Mouse (Mus musculus): ENCODE data around the gene Olfr548-ps1. TPM values are rescaled to one million over a fixed set of nuclear protein-coding genes. Genes with fewer than 3 reads are reported as not detected.

Gene Olfr548-ps1
- polyA plus RNA-seq, 1 experiment from 2014 or later, result not detected

DNA sequence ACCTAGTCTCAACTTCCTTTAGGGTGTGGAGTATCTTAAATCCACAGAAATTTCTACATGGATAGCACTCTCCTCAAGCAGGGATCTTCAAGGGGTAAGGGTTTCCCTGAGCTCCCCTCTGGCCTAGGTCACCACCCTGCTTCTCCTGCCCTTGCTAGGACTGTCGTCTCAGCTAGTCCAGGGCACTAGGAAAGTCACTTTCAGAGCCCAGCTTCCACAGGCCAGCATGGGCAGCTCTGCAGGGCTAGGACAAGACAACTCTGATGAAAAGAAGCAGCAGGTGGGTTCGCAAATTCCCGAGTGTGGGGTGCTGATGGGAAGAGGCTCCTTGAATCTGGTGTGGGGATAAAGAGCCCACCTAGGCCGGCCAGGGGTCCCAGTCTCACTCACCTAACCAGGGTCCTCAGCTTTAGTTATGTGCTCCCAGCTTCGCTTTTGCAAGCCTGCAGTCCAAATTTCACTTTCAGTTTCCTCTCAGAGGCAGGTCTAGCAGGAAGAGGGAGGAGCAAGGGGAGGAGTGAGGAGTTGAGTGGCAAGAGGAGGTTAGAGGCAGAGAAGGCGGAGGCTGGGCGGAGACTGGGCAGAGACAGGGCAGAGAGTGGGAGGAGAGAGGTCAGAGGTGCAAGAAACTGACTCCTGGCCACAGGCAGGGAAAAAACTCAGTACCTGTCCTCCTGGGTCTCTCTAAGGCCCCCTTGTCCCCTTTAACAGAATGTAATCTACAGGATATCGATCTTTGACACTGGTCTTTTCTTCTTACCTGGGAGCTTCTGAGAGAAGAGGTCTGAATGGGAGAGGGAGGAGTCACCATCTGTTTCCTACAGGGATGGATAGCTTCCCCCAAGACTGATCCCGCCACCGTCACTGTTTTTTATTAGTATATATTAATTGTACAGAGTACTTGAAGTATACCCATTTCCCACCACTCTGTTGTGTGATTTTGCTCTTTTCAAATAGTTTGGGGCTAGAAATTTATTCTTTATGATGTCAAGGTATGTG lies 24.6 kb downstream of the Olfr548-ps1 start, which contains the start of gene Trim21:
TSS of gene Trim21 (minus strand) at position 488 of the 999 bp plus-strand sequence.
- peak within 1 kb of the TSS; percentile 89 for H3K4me2 ChIP-seq (ENCODE audit: low read depth, low read length)

DNA sequence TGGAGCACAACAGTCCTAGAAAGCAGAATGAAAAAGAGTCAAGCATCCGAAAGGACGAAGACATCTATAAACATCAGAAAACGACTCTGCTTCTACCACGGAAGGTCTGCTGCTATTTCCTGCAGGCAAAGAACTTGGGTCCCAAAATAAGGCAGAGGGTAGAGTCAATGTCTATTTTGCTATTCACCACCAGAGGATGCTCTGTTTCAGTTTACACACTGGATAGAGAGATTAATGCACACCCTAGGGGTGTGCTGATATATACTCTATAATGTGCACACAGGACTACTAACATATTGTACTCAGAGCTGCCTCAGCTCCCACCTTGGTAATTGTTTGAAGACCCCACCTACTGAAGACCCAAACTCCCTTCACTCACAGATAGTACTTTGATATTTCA lies 25.5 kb downstream of the Olfr548-ps1 start:
- Histone ChIP-seq H3K4me1 (ENCODE audit: control insufficient read depth, insufficient read depth, low read length) (peaks cover 2% of the 10 kb centered on the region; the same call in 1 of the 2 replicates), H3K36me3 (ENCODE audit: control insufficient read depth, insufficient read depth, low read length) (no peaks in the 10 kb centered on the region), H3K27me3 (ENCODE audit: control insufficient read depth, insufficient read depth, low read length) (no peaks in the 10 kb centered on the region), H3K27ac (ENCODE audit: low read length) (no peak overlapping the region), H3K4me3 (replicated peaks; ENCODE audit: low read length) (no peak overlapping the region), H3K4me2 (ENCODE audit: low read depth, low read length) (no peak overlapping the region), H3K9me3 (replicated peaks; ENCODE audit: control insufficient read depth, low read length) (no peaks in the 10 kb centered on the region), H3K9ac (ENCODE audit: low read length) (no peak overlapping the region)
- ATAC-seq (ENCODE audit: insufficient read depth, low FRiP score), result no peak
- WGBS, result 87% methylated on average over 4 of the region's 4 CpGs

More for the DNA sequence above, 24.6 kb downstream of the Olfr548-ps1 start, which contains the start of gene Trim21:
- ATAC-seq (ENCODE audit: insufficient read depth, low FRiP score), result peak; percentile 98
- WGBS, result 13% methylated on average over 10 of the region's 10 CpGs
- peaks cover 2% of the 10 kb centered on the region; the same call in 1 of the 2 replicates for H3K4me1 ChIP-seq (ENCODE audit: control insufficient read depth, insufficient read depth, low read length)
- H3K9me3 ChIP-seq (replicated peaks; ENCODE audit: control insufficient read depth, low read length), result no peaks in the 10 kb centered on the region
- peak within 1 kb of the TSS; percentile 79 for H3K9ac ChIP-seq (ENCODE audit: low read length)
- no peaks in the 10 kb centered on the region for H3K36me3 ChIP-seq (ENCODE audit: control insufficient read depth, insufficient read depth, low read length)
- H3K27me3 ChIP-seq (ENCODE audit: control insufficient read depth, insufficient read depth, low read length), result no peaks in the 10 kb centered on the region
- H3K27ac ChIP-seq (ENCODE audit: low read length), result peak within 1 kb of the TSS; percentile 50; the same call in 1 of the 2 replicates
- H3K4me3 ChIP-seq (replicated peaks; ENCODE audit: low read length), result peak within 1 kb of the TSS; percentile 58

DNA sequence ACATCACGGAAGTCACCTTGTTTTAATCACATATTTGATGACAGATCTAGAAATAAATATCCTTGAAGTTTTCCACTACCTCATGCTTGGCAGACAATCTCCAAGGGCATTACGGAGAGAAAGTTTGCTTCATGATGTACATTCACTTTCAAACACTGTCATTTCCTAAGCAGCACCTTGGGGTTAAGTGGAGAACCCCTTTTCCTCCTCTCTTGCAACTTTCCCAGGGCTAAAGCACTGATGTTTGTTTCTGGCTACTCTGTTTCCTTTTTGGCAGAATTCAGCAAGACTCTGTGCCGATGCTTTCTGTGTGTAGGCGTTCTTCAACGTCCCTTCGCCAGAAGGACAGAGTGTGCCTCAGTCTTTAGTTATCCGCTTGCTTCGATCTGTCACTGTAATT lies 30.4 kb downstream of the Olfr548-ps1 start, which contains the start of gene Olfr550:
TSS of gene Olfr550 (plus strand) at position 301 of the 400 bp plus-strand sequence.
- no peaks in the 10 kb centered on the region for H3K36me3 ChIP-seq (ENCODE audit: control insufficient read depth, insufficient read depth, low read length)
- H3K9ac ChIP-seq (ENCODE audit: low read length), result no peak within 1 kb of the TSS
- 87% methylated on average over 8 of the region's 8 CpGs for WGBS
- no peak for ATAC-seq (ENCODE audit: insufficient read depth, low FRiP score)
- no peaks in the 10 kb centered on the region for H3K27me3 ChIP-seq (ENCODE audit: control insufficient read depth, insufficient read depth, low read length)
- H3K4me2 ChIP-seq (ENCODE audit: low read depth, low read length), result no peak within 1 kb of the TSS
- no peaks in the 10 kb centered on the region for H3K9me3 ChIP-seq (replicated peaks; ENCODE audit: control insufficient read depth, low read length)
- no peak within 1 kb of the TSS for H3K27ac ChIP-seq (ENCODE audit: low read length)
- H3K4me1 ChIP-seq (ENCODE audit: control insufficient read depth, insufficient read depth, low read length), result no peaks in the 10 kb centered on the region
- H3K4me3 ChIP-seq (replicated peaks; ENCODE audit: low read length), result no peak within 1 kb of the TSS

DNA sequence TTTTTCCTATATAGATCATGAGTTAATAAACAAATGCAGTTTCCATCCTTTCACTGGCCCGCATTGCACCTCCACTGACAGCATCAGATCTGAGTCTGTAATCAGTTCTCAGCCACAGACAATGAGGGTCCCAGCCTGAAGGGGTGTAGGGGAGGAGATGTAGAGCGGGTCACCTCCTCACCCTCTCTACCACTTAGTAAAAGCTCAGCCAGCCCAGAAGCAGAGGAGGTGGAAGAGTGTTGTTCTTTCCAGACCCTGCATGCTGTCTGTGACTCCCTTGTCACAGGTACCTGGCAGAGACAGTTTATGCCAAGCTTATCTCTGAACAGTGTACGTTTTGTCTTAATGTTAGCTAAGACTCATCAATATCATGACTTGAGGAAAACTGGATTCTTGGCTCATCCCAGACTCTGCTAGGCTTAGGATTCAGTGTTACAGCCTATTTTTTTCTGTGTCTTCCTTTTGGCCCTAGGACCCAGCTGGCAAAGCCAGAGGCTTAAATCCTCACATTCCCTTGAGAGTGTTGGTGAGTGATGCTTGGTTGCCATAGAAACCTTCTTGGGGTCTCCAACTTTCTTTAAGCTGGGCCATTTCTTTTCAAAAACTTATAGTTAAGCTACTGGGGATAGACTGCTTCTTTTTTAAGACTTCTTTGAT lies 32.6 kb downstream of the Olfr548-ps1 start:
- no peak overlapping the region for H3K27ac ChIP-seq (ENCODE audit: low read length)
- no peak overlapping the region for H3K9ac ChIP-seq (ENCODE audit: low read length)
- ATAC-seq (ENCODE audit: insufficient read depth, low FRiP score), result no peak
- H3K4me1 ChIP-seq (ENCODE audit: control insufficient read depth, insufficient read depth, low read length), result no peaks in the 10 kb centered on the region
- 76% methylated on average over 3 of the region's 3 CpGs for WGBS
- no peak overlapping the region for H3K4me2 ChIP-seq (ENCODE audit: low read depth, low read length)
- no peaks in the 10 kb centered on the region for H3K27me3 ChIP-seq (ENCODE audit: control insufficient read depth, insufficient read depth, low read length)
- H3K4me3 ChIP-seq (replicated peaks; ENCODE audit: low read length), result no peak overlapping the region
- H3K9me3 ChIP-seq (replicated peaks; ENCODE audit: control insufficient read depth, low read length), result no peaks in the 10 kb centered on the region
- H3K36me3 ChIP-seq (ENCODE audit: control insufficient read depth, insufficient read depth, low read length), result no peaks in the 10 kb centered on the region

DNA sequence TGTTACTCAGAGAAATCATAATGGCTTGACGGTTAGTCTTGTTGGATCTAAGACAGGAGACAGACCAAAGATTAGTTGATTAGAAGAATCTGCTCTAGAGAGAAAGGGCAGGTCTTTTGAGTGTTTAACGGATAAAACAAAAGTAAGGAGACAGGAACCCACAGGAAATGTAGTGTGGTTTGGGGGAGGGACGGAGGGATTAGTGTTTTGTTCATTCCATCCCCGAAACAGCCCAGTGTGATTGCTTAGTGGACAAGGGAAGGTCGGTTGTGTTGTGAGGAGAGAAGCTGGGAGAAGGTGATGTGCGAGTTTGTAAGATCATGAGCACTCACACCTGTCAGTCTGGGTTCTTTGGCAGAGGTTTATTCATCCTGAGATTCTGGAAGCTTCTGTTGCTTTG lies 35.3 kb downstream of the Olfr548-ps1 start:
- no peaks in the 10 kb centered on the region for H3K4me1 ChIP-seq (ENCODE audit: control insufficient read depth, insufficient read depth, low read length)
- WGBS, result 58% methylated on average over 6 of the region's 6 CpGs
- H3K9me3 ChIP-seq (replicated peaks; ENCODE audit: control insufficient read depth, low read length), result no peaks in the 10 kb centered on the region
- no peak overlapping the region for H3K27ac ChIP-seq (ENCODE audit: low read length)
- no peaks in the 10 kb centered on the region for H3K36me3 ChIP-seq (ENCODE audit: control insufficient read depth, insufficient read depth, low read length)
- no peak for ATAC-seq (ENCODE audit: insufficient read depth, low FRiP score)
- H3K4me2 ChIP-seq (ENCODE audit: low read depth, low read length), result no peak overlapping the region
- H3K9ac ChIP-seq (ENCODE audit: low read length), result no peak overlapping the region
- H3K4me3 ChIP-seq (replicated peaks; ENCODE audit: low read length), result no peak overlapping the region
- no peaks in the 10 kb centered on the region for H3K27me3 ChIP-seq (ENCODE audit: control insufficient read depth, insufficient read depth, low read length)

DNA sequence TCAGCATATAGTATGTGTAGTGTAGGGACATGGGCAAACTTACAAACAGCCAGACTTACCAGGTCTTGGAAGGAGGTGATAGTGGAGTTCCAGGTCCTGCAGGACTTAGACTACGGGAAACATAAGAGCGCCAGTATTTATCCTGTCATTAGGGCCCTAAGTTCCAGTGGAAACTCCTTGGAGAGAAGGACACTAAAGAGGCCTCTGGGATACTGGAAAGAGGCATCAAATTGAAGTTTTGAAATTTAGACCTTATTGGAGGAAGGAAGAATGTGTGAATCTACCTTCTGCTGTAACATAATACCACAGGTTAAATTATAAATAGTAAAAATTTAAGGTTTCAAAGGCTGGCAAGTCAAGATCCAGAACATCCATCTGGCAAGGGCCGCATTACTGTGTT lies 51.1 kb downstream of the Olfr548-ps1 start, which contains the start of gene Olfr551:
TSS of gene Olfr551 (minus strand) at position 101 of the 400 bp plus-strand sequence.
- whole genome bisulfite sequencing, result 88% methylated on average over 3 of the region's 3 CpGs
- no peak for ATAC-seq (ENCODE audit: insufficient read depth, low FRiP score)
- H3K27ac ChIP-seq (ENCODE audit: low read length), result no peak within 1 kb of the TSS
- no peaks in the 10 kb centered on the region for H3K4me1 ChIP-seq (ENCODE audit: control insufficient read depth, insufficient read depth, low read length)
- no peaks in the 10 kb centered on the region for H3K27me3 ChIP-seq (ENCODE audit: control insufficient read depth, insufficient read depth, low read length)
- no peaks in the 10 kb centered on the region for H3K36me3 ChIP-seq (ENCODE audit: control insufficient read depth, insufficient read depth, low read length)
- no peak within 1 kb of the TSS for H3K9ac ChIP-seq (ENCODE audit: low read length)
- H3K4me2 ChIP-seq (ENCODE audit: low read depth, low read length), result no peak within 1 kb of the TSS
- no peak within 1 kb of the TSS for H3K4me3 ChIP-seq (replicated peaks; ENCODE audit: low read length)
- no peaks in the 10 kb centered on the region for H3K9me3 ChIP-seq (replicated peaks; ENCODE audit: control insufficient read depth, low read length)

Other genes with a start within 250 kb of the Olfr548-ps1 start
- 131 and 137 TPM in 2 replicates for gene Rrm1, start 99.2 kb upstream of the Olfr548-ps1 start, polyA plus RNA-seq (2015; fragmentation: Nextera tagmentation; extraction: Ambion mirVana)
- gene Olfr543, start 59.2 kb upstream of the Olfr548-ps1 start, polyA plus RNA-seq (2015; fragmentation: Nextera tagmentation; extraction: Ambion mirVana), result 0.30 and 0.54 TPM in 2 replicates
- gene Olfr544, start 52.6 kb upstream of the Olfr548-ps1 start, polyA plus RNA-seq (2015; fragmentation: Nextera tagmentation; extraction: Ambion mirVana), result 0.04 and 0.07 TPM in 2 replicates
- gene Olfr545, start 41.3 kb upstream of the Olfr548-ps1 start, polyA plus RNA-seq (2015; fragmentation: Nextera tagmentation; extraction: Ambion mirVana), result 0.16 and 0.17 TPM in 2 replicates
- not detected in 2 replicates for gene Olfr547, start 6.1 kb upstream of the Olfr548-ps1 start, polyA plus RNA-seq (2015; fragmentation: Nextera tagmentation; extraction: Ambion mirVana)
- not detected in 2 replicates for gene Olfr549, start 9.0 kb downstream of the Olfr548-ps1 start, polyA plus RNA-seq (2015; fragmentation: Nextera tagmentation; extraction: Ambion mirVana)
- 0.26 and 0.58 TPM in 2 replicates for gene Trim21, start 24.6 kb downstream of the Olfr548-ps1 start, polyA plus RNA-seq (2015; fragmentation: Nextera tagmentation; extraction: Ambion mirVana)
- not detected in 2 replicates for gene Olfr550, start 30.5 kb downstream of the Olfr548-ps1 start, polyA plus RNA-seq (2015; fragmentation: Nextera tagmentation; extraction: Ambion mirVana)
- not detected in 2 replicates for gene Olfr551, start 51.0 kb downstream of the Olfr548-ps1 start, polyA plus RNA-seq (2015; fragmentation: Nextera tagmentation; extraction: Ambion mirVana)
- gene Olfr552, start 56.9 kb downstream of the Olfr548-ps1 start, polyA plus RNA-seq (2015; fragmentation: Nextera tagmentation; extraction: Ambion mirVana), result not detected in 2 replicates
- gene Olfr553, start 77.3 kb downstream of the Olfr548-ps1 start, polyA plus RNA-seq (2015; fragmentation: Nextera tagmentation; extraction: Ambion mirVana), result not detected in 2 replicates
- gene Olfr554, start 97.5 kb downstream of the Olfr548-ps1 start, polyA plus RNA-seq (2015; fragmentation: Nextera tagmentation; extraction: Ambion mirVana), result not detected in 2 replicates
- gene Olfr555, start 117.9 kb downstream of the Olfr548-ps1 start, polyA plus RNA-seq (2015; fragmentation: Nextera tagmentation; extraction: Ambion mirVana), result not detected in 2 replicates
- not detected in 2 replicates for gene Olfr556, start 124.0 kb downstream of the Olfr548-ps1 start, polyA plus RNA-seq (2015; fragmentation: Nextera tagmentation; extraction: Ambion mirVana)
- gene Trim68, start 146.4 kb downstream of the Olfr548-ps1 start, polyA plus RNA-seq (2015; fragmentation: Nextera tagmentation; extraction: Ambion mirVana), result 15.7 and 16.5 TPM in 2 replicates
- not detected in 2 replicates for gene Olfr557, start 155.0 kb downstream of the Olfr548-ps1 start, polyA plus RNA-seq (2015; fragmentation: Nextera tagmentation; extraction: Ambion mirVana)
- gene Olfr558, start 161.3 kb downstream of the Olfr548-ps1 start, polyA plus RNA-seq (2015; fragmentation: Nextera tagmentation; extraction: Ambion mirVana), result 0.45 and 0.75 TPM in 2 replicates
- not detected in 2 replicates for gene Olfr33, start 178.2 kb downstream of the Olfr548-ps1 start, polyA plus RNA-seq (2015; fragmentation: Nextera tagmentation; extraction: Ambion mirVana)
- gene Olfr559, start 186.6 kb downstream of the Olfr548-ps1 start, polyA plus RNA-seq (2015; fragmentation: Nextera tagmentation; extraction: Ambion mirVana), result not detected in 2 replicates
- gene Olfr560, start 218.5 kb downstream of the Olfr548-ps1 start, polyA plus RNA-seq (2015; fragmentation: Nextera tagmentation; extraction: Ambion mirVana), result not detected in 2 replicates
- 0.34 and 0.72 TPM in 2 replicates for gene Olfr78, start 218.6 kb downstream of the Olfr548-ps1 start, polyA plus RNA-seq (2015; fragmentation: Nextera tagmentation; extraction: Ambion mirVana)
- gene Olfr561, start 230.3 kb downstream of the Olfr548-ps1 start, polyA plus RNA-seq (2015; fragmentation: Nextera tagmentation; extraction: Ambion mirVana), result not detected in 2 replicates